Mouse (Mus musculus) midbrain, embryonic 12.5 days (tissue): ENCODE results near the gene Safb2. TPM values are rescaled to one million over a fixed set of nuclear protein-coding genes. Genes with fewer than 3 reads are reported as not detected.

ENCODE experiments used
- ATAC-seq: fragments of 200-750 bp; cut with Nextera tagmentation; 2 replicates; pipeline ENCODE4 v1.8.0; 2017; ENCODE audit warnings: low read depth, moderate TSS enrichment, moderate library complexity; ENCODE audit not compliant: low FRiP score
- H3K27ac ChIP-seq: fragments of 300-500 bp; sonication (generic); replicated peaks from 2 replicates; pipeline ENCODE4 v1.5.1; 2016; ENCODE audit warnings: mild to moderate bottlenecking
- H3K27me3 ChIP-seq: fragments of 300-500 bp; sonication (generic); 2 replicates; pipeline ENCODE4 v1.6.1; 2016; ENCODE audit warnings: mild to moderate bottlenecking
- H3K36me3 ChIP-seq: fragments of 300-500 bp; sonication (generic); 2 replicates; pipeline ENCODE4 v1.6.1; 2016
- H3K4me1 ChIP-seq: fragments of 300-500 bp; sonication (generic); 2 replicates; pipeline ENCODE4 v1.6.1; 2016
- H3K4me2 ChIP-seq: fragments of 300-500 bp; sonication (generic); replicated peaks from 2 replicates; pipeline ENCODE4 v1.6.1; 2016; ENCODE audit warnings: mild to moderate bottlenecking, moderate library complexity
- H3K4me3 ChIP-seq: fragments of 300-500 bp; sonication (generic); 2 replicates; pipeline ENCODE4 v1.5.1; 2016; ENCODE audit warnings: mild to moderate bottlenecking
- H3K9ac ChIP-seq: fragments of 300-500 bp; sonication (generic); replicated peaks from 2 replicates; pipeline ENCODE4 v1.6.1; 2016; ENCODE audit warnings: mild to moderate bottlenecking, moderate library complexity
- H3K9me3 ChIP-seq: fragments of 300-500 bp; sonication (generic); 2 replicates; pipeline ENCODE4 v1.6.1; 2016; ENCODE audit warnings: mild to moderate bottlenecking
- WGBS: fragments of 180-500 bp; shearing (Covaris S2); methylation state at CpG from one replicate; pipeline ENCODE4 v1.1.7; 2016; 5-methylcytosine and 5-hydroxymethylcytosine counted together
- polyA plus RNA-seq: library from polyadenylated mRNA; unstranded; fragments of >200 nt; fragmentation: Nextera tagmentation; extraction: Ambion mirVana; gene quantifications from 2 replicates; pipeline ENCODE4 v1.2.1, GENCODE M21; 2016

Gene Safb2
- polyA plus RNA-seq, 1 experiment from 2014 or later = 94.7 TPM

- Histone ChIP-seq H3K9ac (no peak overlapping the region), H3K4me3 (no peak overlapping the region), H3K4me2 (no peak overlapping the region), H3K36me3 (no peaks in the 10 kb centered on the region), H3K27ac (peak overlapping the region; percentile 63), H3K9me3 (no peaks in the 10 kb centered on the region), H3K27me3 (no peaks in the 10 kb centered on the region; the same call in 1 of the 2 replicates), H3K4me1 (peaks cover 43% of the 10 kb centered on the region)
- WGBS = 9% methylated on average over 8 of the region's 8 CpGs
- ATAC-seq = peak; percentile 57
Measured at GRCm38 (mm10) chr17:56537912-56538311, 46.5 kb downstream of the Safb2 start.

- no peak overlapping the region for H3K4me2 ChIP-seq
- H3K9ac ChIP-seq = no peak overlapping the region
- no peaks in the 10 kb centered on the region for H3K27me3 ChIP-seq
- 0 out of 2 replicates have a peak, but pooled peaks have one; percentile 5 for ATAC-seq
- H3K4me1 ChIP-seq = peaks cover 34% of the 10 kb centered on the region
- no peaks in the 10 kb centered on the region for H3K9me3 ChIP-seq
- H3K36me3 ChIP-seq = no peaks in the 10 kb centered on the region
- H3K4me3 ChIP-seq = no peak overlapping the region
- 49% methylated on average over 3 of the region's 3 CpGs for WGBS
- H3K27ac ChIP-seq = peak overlapping the region; percentile 74
Measured at GRCm38 (mm10) chr17:56536874-56537273, 47.5 kb downstream of the Safb2 start.

- WGBS = 38% methylated on average over 14 of the region's 14 CpGs
- ATAC-seq = no peak
Measured at GRCm38 (mm10) chr17:56536192-56536591, 48.2 kb downstream of the Safb2 start.

GRCm38 (mm10) chr17:56524943-56525342, 59.4 kb downstream of the Safb2 start:
- Histone ChIP-seq H3K9ac (no peak overlapping the region), H3K4me3 (no peak overlapping the region), H3K9me3 (no peaks in the 10 kb centered on the region; the same call in 1 of the 2 replicates), H3K36me3 (no peaks in the 10 kb centered on the region), H3K27me3 (peaks cover 14% of the 10 kb centered on the region), H3K27ac (no peak overlapping the region), H3K4me2 (no peak overlapping the region), H3K4me1 (no peaks in the 10 kb centered on the region)
- ATAC-seq = no peak
- WGBS = 74% methylated on average over 4 of the region's 4 CpGs

More at GRCm38 (mm10) chr17:56536192-56536591, 48.2 kb downstream of the Safb2 start:
- Histone ChIP-seq H3K27me3 (no peaks in the 10 kb centered on the region), H3K4me3 (no peak overlapping the region), H3K4me2 (no peak overlapping the region), H3K27ac (peak overlapping the region; percentile 74), H3K9ac (no peak overlapping the region), H3K9me3 (no peaks in the 10 kb centered on the region), H3K36me3 (no peaks in the 10 kb centered on the region), H3K4me1 (peaks cover 34% of the 10 kb centered on the region)

GRCm38 (mm10) chr17:56522744-56523143, 61.6 kb downstream of the Safb2 start:
- H3K9ac ChIP-seq = no peak overlapping the region
- H3K27me3 ChIP-seq = peaks cover 14% of the 10 kb centered on the region
- H3K9me3 ChIP-seq = no peaks in the 10 kb centered on the region; the same call in 1 of the 2 replicates
- no peak for ATAC-seq
- no peaks in the 10 kb centered on the region for H3K36me3 ChIP-seq
- no peak overlapping the region for H3K27ac ChIP-seq
- no peak overlapping the region for H3K4me2 ChIP-seq
- H3K4me3 ChIP-seq = no peak overlapping the region
- no peaks in the 10 kb centered on the region for H3K4me1 ChIP-seq
- 43% methylated on average over 1 of the region's 1 CpGs for WGBS

- peak overlapping the region; percentile 47 for H3K27ac ChIP-seq
- H3K36me3 ChIP-seq = no peaks in the 10 kb centered on the region
- H3K9ac ChIP-seq = no peak overlapping the region
- H3K4me2 ChIP-seq = peak overlapping the region; percentile 23
- H3K4me1 ChIP-seq = peaks cover 22% of the 10 kb centered on the region
- WGBS = 14% methylated on average over 13 of the region's 13 CpGs
- ATAC-seq = peak; percentile 74
- H3K9me3 ChIP-seq = no peaks in the 10 kb centered on the region; the same call in 1 of the 2 replicates
- peaks cover 35% of the 10 kb centered on the region for H3K27me3 ChIP-seq
- no peak overlapping the region for H3K4me3 ChIP-seq
Measured at GRCm38 (mm10) chr17:56515690-56516410, 68.5 kb downstream of the Safb2 start.

GRCm38 (mm10) chr17:56514916-56515315, 69.5 kb downstream of the Safb2 start:
- 57% methylated on average over 12 of the region's 12 CpGs for WGBS
- no peak overlapping the region for H3K4me3 ChIP-seq
- no peak overlapping the region for H3K27ac ChIP-seq

GRCm38 (mm10) chr17:56514330-56514729, 70.1 kb downstream of the Safb2 start:
- H3K4me3 ChIP-seq = no peak overlapping the region
- H3K4me1 ChIP-seq = peaks cover 37% of the 10 kb centered on the region
- no peak overlapping the region for H3K9ac ChIP-seq
- peaks cover 50% of the 10 kb centered on the region for H3K27me3 ChIP-seq
- no peaks in the 10 kb centered on the region for H3K9me3 ChIP-seq
- H3K27ac ChIP-seq = no peak overlapping the region
- H3K36me3 ChIP-seq = no peaks in the 10 kb centered on the region
- no peak for ATAC-seq
- H3K4me2 ChIP-seq = no peak overlapping the region

More at GRCm38 (mm10) chr17:56514916-56515315, 69.5 kb downstream of the Safb2 start:
- Histone ChIP-seq H3K27me3 (peaks cover 44% of the 10 kb centered on the region), H3K9me3 (no peaks in the 10 kb centered on the region), H3K4me1 (peaks cover 32% of the 10 kb centered on the region), H3K9ac (no peak overlapping the region), H3K4me2 (no peak overlapping the region), H3K36me3 (no peaks in the 10 kb centered on the region)
- no peak for ATAC-seq

GRCm38 (mm10) chr17:56512310-56512709, 72.1 kb downstream of the Safb2 start, which contains the start of gene Znrf4:
TSS of gene Znrf4 (minus strand) at chr17:56512431.
- no peak for ATAC-seq
- 68% methylated on average over 22 of the region's 22 CpGs for WGBS
- peak within 1 kb of the TSS; percentile 34 for H3K4me2 ChIP-seq
- H3K9me3 ChIP-seq = no peaks in the 10 kb centered on the region
- peak within 1 kb of the TSS; percentile 17; the same call in 1 of the 2 replicates for H3K9ac ChIP-seq
- peak within 1 kb of the TSS; percentile 24 for H3K4me3 ChIP-seq
- H3K36me3 ChIP-seq = no peaks in the 10 kb centered on the region
- H3K27ac ChIP-seq = no peak within 1 kb of the TSS
- H3K4me1 ChIP-seq = peaks cover 54% of the 10 kb centered on the region
- H3K27me3 ChIP-seq = peaks cover 61% of the 10 kb centered on the region

- H3K4me2 ChIP-seq = peak overlapping the region; percentile 34
- H3K9me3 ChIP-seq = no peaks in the 10 kb centered on the region
- H3K27ac ChIP-seq = no peak overlapping the region
- H3K4me3 ChIP-seq = peak overlapping the region; percentile 24
- no peak for ATAC-seq
- H3K36me3 ChIP-seq = no peaks in the 10 kb centered on the region
- WGBS = 27% methylated on average over 29 of the region's 29 CpGs
- H3K9ac ChIP-seq = peak overlapping the region; percentile 17; the same call in 1 of the 2 replicates
- H3K4me1 ChIP-seq = peaks cover 60% of the 10 kb centered on the region
- H3K27me3 ChIP-seq = peaks cover 61% of the 10 kb centered on the region
Measured at GRCm38 (mm10) chr17:56511707-56512090, 72.7 kb downstream of the Safb2 start.

- H3K27ac ChIP-seq = no peak overlapping the region
- ATAC-seq = no peak
- no peaks in the 10 kb centered on the region for H3K36me3 ChIP-seq
- H3K4me2 ChIP-seq = peak overlapping the region; percentile 34
- H3K9ac ChIP-seq = peak overlapping the region; percentile 17; the same call in 1 of the 2 replicates
- H3K9me3 ChIP-seq = no peaks in the 10 kb centered on the region
- H3K4me3 ChIP-seq = peak overlapping the region; percentile 24
- H3K27me3 ChIP-seq = peaks cover 61% of the 10 kb centered on the region
- H3K4me1 ChIP-seq = peaks cover 63% of the 10 kb centered on the region
- WGBS = 9% methylated on average over 60 of the region's 60 CpGs
Measured at GRCm38 (mm10) chr17:56510970-56511706, 73.2 kb downstream of the Safb2 start.
